Mouse (Mus musculus) megakaryocyte-erythroid progenitor cell, adult 5-6 weeks (primary cell): ENCODE data around the gene Npepl1. TPM values are rescaled to one million over a fixed set of nuclear protein-coding genes. Genes with fewer than 3 reads are reported as not detected.

Experiments
- ATAC-seq: replicated peaks from 2 replicates; pipeline ENCODE4 v1.8.0; 2016; ENCODE audit warnings: mild to moderate bottlenecking, inconsistent platforms; ENCODE audit not compliant: severe bottlenecking, poor library complexity, low FRiP score, low TSS enrichment
- total RNA-seq, 2 experiments: library from RNA; stranded (forward) in 1 of 2; stranded (reverse) in 1 of 2; fragments of 200-1000, 215-1000 nt in 1 of 2; fragments of >200 nt in 1 of 2; fragmentation: Nextera tagmentation in 1 of 2; gene quantifications; 2 replicates each; pipeline ENCODE4 v1.2.3; 2014 to 2017

The Npepl1 gene
- total RNA-seq (2014; fragmentation: Nextera tagmentation) (80.3 and 84.4 TPM in 2 replicates), total RNA-seq (2017) (28.4 and 30.9 TPM in 2 replicates)

GRCm38 (mm10) chr2:174109991-174110782 lies at the start of gene Npepl1:
Npepl1 (plus strand) TSS chr2:174110349.
- peak; percentile 45 for ATAC-seq

DNA sequence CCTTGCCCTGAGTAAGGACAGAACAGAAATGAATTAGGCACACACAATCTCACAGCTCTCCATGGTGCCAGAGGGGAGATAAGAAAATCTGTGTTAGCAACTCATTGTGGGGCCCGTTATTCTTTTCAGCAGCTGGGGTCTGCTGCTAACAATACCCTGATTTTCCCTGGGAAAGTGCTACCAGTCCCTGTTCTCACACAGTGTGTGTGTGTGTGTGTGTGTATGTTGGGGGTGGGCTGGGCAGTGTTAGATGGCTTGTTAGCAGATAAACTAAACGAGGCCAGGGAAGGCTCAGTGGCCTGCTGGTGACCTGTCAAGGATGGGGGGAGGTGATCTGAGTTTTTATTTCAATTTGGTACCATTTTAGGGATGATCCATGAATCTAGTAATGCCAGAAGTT lies 48.9 kb upstream of the Npepl1 start:
- no peak for ATAC-seq

- no peak for ATAC-seq
These were observed 47.1 kb upstream of the Npepl1 start for GRCm38 (mm10) chr2:174063074-174063473.

DNA sequence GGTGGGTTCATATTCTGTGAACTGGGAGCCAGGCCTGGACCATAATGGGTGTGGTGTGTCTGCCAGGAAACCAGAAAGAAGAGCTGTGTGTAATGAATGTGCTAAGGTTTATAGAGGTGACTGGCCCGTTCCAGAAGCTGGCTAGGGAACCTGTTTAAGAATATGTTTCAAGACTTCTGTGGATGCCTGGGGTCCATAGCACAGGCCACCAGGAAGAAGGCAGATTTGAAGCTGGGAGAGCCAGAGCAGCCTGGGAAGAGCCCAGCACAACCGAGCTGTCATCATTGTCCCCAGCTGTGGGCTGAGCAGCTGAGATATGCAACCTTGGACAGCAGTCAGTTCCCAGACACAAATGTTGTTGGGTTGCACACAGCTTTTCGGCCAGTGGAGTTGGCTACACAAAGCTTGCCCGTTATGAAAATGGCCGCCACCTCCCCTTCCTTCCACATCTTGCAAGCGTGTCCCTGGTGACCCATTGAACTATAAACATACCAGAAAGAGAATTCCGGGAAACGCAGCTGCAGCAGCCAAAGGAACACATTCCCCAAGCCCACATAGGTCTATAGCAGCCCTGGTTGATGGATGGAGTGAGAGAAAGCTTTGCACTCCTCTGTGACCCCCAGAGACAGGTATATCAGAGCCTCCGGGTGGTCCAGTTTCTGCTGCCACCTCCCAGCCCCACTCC lies 46.5 kb upstream of the Npepl1 start:
- ATAC-seq = no peak

DNA sequence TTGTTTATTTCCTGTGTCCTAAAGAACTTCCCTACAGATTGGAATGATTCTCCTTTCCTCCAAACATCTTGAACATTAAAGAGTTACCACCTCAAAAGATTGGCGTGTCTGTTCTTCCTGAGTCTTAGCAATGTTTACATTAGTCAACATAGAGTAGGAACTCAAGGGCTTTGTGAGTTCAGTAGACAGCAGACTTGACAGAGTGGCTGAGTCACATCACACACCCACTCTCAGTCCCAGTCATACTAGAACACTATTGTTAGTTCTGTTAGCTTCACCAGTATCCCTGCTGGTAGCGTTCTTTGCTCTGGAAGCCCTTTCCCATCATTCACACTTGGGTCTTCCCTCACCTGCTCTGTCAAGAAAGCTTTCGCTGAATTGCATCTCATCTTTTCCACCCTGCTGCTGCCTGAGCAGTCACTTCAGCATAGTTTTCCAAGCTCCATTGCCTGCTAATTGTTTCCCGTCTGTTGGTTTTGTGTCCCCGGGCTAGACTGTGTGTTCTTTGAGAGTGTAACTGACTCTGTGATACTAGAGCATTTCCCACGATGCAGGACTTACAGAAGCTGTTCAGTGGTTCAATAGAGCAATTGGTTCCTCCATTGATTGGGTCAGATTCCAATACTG lies 42.2 kb upstream of the Npepl1 start:
- ATAC-seq = no peak

DNA sequence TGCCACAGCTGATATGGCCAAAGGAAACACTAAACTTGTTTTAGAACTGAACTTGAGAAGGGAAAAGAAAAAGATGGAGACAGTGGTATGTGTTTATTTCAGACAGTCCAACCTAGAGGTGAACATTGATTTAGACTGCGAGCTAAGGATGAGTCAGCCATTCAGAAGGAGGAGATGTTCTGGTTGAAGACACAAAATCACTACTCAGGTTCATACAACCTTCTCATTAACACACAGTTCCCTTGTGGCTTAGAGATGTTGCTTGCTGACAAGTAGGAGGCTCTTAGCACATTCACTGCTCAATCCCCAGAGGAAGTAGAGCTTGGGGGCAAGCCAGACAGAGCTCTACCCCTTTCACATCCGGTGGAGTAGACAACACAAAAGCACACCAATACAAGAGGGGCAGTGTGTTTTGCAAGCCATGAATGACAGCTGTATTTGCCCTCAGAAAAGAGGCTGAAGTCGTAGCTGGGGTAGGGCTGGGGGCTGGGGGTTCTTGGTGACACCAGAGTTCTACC lies 40.6 kb upstream of the Npepl1 start:
- no peak for ATAC-seq

- ATAC-seq = no peak
These were observed 38.7 kb upstream of the Npepl1 start for GRCm38 (mm10) chr2:174071406-174071805.

GRCm38 (mm10) chr2:174073156-174073790 lies 36.9 kb upstream of the Npepl1 start:
- no peak for ATAC-seq

DNA sequence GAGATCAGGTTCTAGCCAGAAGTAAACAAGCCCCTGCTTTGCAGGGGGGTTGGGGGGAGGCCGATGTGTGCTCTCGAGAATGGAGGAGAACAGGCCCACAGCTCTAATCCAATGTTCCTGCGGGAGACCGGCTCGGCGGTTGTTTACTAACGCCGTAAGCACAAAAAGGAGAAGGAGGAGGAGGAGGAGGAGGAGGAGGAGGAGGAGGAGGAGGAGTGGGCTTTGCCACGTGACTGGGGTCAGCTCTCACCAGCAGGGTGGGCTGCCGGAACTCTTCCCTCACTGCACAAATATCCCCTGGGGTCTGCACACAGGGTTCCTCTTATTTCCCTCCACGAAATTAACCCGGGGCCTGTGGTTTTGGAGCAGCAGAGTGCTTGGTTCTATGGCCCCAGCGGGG lies 35.5 kb upstream of the Npepl1 start:
- ATAC-seq = no peak

DNA sequence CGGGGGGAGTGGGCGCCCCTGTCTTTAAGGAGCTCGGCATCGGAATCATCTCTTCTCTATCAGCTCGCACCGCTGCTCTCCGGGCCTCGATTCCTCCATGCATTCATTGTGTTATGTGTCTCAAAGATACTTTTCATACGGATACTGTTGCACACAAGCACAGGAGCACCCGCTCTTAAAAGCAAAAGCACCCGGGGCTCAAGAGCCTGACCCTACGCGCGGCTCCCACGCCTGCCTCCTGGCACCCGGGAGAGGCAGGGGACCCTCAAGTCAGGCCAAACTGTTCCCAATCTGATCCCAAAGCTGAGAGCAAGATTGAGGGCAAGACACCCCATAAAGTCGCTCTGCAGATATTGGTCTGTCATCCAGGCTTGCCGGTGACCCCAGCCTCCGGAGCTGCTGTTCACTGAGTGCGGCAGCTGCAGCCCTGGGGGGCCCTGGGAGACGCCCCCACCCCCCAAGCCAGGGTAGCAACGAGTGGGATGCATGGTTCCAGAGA lies 35.0 kb upstream of the Npepl1 start:
- ATAC-seq = no peak

DNA sequence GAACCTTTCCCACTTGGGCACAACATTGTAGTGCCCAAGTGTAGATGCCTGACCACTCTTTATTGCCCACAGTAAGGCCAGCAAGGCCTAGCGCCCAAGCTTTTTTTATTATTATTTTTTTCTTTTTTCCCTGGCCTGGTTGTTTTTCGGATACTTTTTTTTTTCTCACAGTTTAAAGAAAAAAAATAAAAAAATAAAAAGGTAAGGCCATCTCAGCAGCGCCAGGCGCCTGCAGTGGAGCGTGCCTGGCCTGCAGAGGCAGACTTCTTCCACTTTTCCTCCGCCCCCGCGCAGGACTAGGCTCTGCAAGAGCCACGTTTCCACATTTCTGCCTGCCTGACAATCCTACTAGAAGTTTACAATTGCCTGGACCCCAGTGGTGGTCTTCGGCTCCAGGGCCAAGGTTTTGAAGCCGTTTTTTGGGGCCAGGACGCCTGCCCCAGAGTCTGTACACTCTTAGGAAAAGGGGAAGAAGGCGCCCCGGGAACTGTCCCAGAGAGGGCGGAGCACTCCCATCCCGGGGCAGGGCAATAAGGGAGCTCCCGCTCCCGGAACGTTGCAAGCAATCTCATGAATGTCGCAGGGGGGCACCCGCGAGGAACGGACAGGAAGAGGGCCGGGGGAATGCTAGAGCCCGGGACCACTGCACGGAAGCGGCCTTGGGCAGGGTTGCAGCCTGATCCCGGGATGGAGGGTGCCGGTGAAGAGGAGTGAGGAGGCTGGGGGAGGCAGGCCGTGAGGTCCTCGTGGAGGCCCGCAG lies 34.3 kb upstream of the Npepl1 start, which contains the start of gene Stx16:
Gene Stx16 (plus strand): TSS at position 636 of the 760 bp plus-strand sequence.
- peak; percentile 87 for ATAC-seq

GRCm38 (mm10) chr2:174076433-174076824 lies 33.7 kb upstream of the Npepl1 start:
- ATAC-seq = peak; percentile 66

DNA sequence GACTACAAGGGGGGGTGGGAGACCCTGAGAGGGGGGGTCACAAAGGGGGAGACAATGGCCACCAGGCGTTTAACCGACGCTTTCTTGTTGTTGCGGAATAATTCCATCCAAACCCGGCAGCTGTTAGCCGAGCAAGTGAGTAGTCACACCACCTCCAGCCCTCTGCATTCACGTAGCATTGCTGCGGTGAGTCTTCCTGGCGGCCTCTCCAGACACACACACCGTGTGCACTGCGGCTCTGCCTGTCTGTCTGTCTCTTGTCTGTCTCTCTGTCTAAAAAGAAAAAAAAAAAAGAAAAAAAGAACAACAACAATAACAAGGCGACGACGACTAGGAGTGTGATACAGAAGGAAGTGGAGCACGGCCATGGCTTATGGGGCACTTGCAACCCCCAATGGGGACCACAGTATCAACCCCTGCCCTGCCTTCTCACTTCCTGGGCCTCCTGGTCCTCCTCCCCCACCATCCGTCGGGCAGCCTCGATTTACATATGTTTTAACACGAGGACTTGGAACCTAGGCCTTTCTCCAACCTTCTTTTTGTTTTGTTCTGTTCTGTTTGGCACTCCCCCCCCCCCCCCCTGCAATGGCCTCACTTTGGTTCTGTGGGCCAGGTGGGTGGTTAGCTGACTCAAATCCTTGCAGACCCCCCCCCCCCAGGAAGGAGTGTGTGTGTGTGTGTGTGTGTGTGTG lies 33.0 kb upstream of the Npepl1 start:
- ATAC-seq = peak; percentile 56

DNA sequence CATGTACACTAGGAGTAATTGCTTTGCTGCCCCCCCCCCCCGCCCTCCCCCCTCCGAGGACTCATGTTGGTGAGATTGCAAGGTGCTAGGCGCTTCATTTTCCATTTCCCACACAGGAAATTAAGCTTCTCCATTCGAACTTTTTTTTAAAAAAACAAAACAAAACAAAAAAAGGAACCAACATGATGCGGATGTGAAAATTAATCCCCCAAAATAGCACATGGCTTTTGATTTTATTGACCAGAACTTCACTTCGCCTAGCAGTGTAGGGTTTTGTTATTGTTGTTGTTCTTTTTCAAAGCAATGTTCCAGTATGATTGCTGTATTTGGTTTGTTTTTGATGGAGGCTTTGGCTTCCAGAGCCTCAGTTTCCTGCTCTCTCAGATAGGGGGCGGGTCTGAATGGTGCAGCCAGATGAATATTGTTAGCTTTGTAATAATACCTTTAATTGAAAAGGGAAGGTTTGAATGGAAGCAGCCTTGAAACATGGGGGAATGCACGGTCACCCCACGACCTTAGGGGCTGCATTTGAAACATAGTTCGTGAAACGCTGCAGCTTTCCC lies 32.3 kb upstream of the Npepl1 start:
- no peak for ATAC-seq

DNA sequence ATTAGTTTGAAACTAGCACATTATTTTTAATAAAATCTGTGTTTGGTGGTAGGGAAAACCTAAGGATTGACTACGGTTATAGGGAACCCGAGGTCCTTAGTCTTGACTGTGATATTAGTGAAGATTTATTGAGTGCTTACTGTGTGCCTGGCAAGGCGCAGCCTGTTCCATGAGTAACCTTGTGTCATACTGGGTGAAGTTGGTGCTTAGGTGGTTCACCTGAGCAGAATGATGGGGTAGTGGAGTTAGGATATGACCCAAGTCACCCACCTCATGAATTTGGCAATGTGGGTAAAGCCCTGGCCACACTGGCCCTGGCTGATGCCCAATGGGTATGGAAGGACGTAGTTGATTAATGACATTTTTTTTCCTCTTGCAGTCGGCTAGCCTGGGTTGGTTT lies 28.3 kb upstream of the Npepl1 start:
- ATAC-seq = no peak

GRCm38 (mm10) chr2:174082380-174082918 lies 27.7 kb upstream of the Npepl1 start:
- no peak for ATAC-seq

DNA sequence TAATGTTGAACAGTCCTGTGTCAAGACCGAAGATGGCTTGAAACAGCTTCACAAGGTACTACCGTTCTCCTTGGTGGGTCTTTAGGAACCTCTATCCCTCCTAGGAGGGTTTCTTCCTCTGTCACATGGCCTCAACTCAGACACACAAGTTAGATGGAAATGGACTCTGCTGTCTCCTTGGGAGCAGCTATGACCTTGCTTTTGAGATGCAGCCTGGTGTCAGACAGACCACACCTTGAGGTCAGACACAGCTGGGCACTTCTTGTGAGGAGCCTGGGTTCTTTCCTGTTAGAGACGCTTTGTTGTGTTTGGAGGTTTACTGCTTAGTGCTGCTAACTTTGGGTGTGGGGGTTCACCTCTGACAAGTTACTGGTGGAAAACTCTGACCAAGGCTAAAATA lies 15.1 kb upstream of the Npepl1 start:
- no peak for ATAC-seq

DNA sequence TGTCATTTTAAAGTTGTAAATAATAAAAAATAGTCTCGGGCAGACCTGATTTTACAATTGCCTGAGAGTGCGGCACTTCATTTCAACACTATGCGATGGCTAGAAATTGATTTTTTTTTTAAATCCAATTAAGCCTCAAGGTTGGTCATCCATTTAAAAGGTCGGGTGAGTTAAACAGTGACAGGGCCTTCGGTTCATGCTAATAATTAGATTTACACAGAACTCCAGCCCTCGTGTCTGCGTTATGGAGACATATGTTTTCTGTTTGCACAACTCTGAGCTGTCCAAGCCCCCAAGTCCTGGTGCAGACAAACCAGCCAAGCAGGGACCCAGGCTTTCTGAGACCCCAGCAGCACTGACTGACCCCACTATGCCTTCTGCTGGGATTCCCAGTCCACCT lies 7.8 kb upstream of the Npepl1 start:
- ATAC-seq = no peak
